Mouse (Mus musculus) right cerebral cortex, postnatal 4 days (tissue): ENCODE data around the gene Sap30l.
A peak's percentile ranks its signal among the peaks of the same experiment; 100 is the strongest.

Experiments used
- DNase-seq: peaks from one replicate; pipeline ENCODE4 v3.0.0-alpha.2; 2022

The Sap30l gene

GRCm38 (mm10) chr11:57800971-57801765, at the start of gene Sap30l:
Gene Sap30l, plus strand, starts transcription at chr11:57801637.
- peak; percentile 95 for DNase-seq

DNA sequence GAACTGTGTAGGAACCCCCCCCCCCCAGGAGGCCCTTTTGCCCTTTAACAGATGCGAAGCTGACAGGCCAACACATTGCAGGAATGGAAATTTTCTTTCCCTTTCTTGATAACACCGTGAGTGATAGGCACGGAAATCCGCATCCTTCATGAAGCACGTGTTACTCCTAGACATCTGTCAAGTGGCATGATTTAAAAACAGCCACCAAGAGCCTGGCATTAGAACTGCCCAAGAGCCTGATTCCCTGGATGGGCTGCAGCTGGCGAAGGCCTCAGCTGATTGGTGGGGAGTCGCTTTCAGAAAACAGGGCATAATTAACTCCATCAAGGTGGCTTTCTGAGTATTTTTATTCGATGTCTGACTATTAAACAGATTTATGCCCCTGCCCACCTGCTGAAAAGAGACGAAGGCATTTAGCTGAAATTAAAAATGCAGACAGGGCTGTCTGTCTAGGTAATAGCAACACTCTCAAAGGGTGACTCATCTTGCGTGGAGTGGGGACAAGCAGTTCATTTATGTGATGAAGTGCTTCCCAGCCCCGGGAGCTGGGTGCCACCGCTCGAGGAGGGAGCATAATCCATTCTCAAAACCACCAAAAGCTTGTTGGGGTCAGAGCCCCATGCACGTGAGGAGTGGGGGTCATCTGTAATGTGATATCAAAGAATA, 47.8 kb upstream of the Sap30l start:
- no peak for DNase-seq

DNA sequence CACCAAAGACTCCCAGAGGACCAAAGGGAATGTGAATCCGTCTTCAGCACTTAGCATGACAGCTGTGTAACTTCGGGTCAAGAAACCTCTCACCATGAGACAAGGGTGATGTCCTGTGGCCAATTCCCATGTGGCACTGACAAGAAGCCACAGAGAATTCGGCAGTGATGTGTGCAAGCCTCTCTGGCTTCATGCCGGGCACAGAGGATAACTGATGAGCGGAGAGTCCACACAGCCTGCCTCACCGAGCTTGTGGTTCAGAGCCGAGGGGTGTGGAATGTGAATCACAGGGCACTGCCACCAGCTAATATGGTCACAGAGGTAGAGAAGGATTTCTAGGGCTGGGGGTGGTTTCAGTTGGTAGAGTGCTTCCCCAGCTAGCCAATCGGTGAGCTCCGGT, 42.8 kb upstream of the Sap30l start:
- DNase-seq = no peak

GRCm38 (mm10) chr11:57760509-57761058, 40.9 kb upstream of the Sap30l start:
- no peak for DNase-seq

DNA sequence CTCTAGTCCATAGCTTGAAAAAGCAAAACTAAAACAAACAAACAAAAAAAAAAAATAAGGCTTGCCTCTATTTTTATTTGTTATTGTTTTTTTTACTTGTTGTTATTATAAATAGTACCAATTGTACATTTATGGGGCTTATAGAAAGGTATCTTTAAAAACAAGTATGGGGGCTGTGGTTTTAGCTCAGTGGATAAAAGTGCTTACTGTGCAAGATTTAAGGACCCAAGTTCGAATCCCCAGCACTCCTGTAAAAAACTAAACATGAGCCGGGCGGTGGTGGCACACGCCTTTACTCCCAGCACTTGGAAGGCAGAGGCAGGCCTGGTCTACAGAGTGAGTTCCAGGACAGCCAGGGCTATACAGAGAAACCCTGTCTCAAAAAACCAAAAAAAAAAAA, 40.1 kb upstream of the Sap30l start:
- no peak for DNase-seq

GRCm38 (mm10) chr11:57764124-57764523, 37.3 kb upstream of the Sap30l start:
- DNase-seq = no peak

GRCm38 (mm10) chr11:57766617-57767016, 34.8 kb upstream of the Sap30l start:
- no peak for DNase-seq

GRCm38 (mm10) chr11:57767171-57767570, 34.3 kb upstream of the Sap30l start:
- DNase-seq = no peak

DNA sequence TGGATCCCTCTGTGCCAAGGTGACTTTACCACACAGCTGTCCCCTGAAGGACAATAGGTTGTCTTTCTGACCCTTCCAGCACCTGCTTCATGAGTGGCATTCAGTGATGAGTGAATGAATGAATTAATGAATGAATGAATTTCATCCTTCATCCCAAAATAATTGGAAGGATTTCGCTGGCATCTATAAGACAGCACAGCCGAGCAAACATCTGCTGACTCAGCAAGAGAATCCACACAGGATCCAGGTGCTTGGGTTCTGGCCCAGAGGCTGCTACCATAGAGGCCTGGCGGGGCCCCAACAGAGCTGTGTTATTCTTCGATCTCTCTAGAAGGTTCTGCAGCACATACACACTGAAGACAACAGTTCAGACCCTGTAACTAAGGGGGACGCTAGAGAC, 30.7 kb upstream of the Sap30l start:
- DNase-seq = no peak

DNA sequence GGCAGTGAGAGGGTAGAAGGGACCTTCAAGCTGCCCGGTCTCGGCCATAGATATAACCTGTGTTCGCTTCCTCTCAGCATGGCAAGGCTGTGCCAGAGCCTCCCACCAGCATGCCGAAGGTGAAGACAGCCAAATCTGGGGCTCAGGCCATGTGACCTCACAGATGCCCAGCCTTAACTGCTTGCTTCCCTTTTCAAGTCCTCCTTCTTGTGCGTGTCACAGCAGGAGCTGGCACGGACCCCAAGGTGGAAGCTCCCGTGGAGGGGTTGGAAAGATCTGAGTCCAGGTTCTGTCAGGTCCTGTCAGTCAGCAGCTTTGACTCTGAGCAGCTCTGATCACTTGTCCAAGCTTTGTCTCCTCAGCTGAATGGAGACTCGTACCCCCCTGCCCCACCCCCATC, 29.8 kb upstream of the Sap30l start:
- DNase-seq = no peak

GRCm38 (mm10) chr11:57773479-57773878, 28.0 kb upstream of the Sap30l start:
- DNase-seq = no peak

GRCm38 (mm10) chr11:57773936-57774335, 27.5 kb upstream of the Sap30l start:
- DNase-seq = no peak

DNA sequence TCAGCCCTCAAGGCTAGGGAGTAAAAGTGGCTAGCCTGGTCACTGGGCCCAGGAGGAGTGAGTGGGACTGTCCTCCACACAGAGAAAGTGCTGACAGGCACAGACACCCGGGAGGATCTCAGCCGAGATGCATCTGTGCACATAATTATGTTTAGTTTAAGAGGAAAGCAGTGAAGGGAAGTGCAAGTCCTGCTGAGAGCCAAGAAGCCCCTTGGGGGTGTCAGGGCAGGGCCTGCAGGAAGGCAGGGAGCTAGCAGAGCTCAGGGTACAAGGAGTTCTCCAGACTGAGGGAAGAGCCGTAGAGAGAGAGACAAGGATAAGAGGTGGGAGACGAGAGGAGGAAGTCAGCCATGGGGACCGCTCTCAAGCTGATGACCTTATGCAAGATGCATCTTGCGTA, 25.6 kb upstream of the Sap30l start:
- no peak for DNase-seq

DNA sequence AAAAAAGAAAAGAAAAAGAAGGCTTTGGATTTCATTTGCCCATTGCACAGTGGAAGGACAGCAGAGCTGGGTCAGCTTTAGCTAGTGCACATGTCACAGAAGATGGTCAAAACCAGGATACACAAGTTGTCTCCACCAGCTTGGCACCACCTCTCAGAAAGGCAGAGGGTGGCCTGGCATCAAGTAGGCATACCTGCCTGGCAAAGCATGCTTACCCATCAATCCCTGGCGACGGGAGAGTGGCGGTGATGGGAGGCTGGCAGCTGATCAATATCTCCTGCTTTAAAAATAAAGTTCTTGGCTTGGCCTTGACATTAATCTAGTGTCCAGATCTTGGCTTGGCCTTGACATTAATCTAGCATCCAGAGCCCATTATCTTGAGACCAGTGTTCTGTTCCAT, 24.9 kb upstream of the Sap30l start:
- DNase-seq = no peak

DNA sequence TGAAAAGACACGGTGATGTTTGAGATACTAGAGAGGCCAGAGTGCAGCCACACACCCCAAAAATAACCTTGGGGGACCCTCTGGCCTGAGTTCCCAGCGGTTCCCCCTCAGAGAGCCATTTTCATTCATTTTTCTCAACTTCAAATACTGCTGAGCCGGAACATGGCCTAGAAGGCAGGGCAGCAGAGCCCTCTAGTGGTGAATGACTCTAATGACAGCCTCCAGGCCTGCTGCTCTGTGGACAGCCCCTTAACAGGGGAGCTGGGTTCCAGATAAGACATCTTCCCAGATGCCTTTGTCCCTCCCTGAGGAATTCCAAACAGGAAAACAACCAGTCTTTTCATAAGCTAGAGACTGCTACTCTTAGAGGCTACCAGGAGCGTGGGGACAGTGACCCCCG, 23.1 kb upstream of the Sap30l start:
- DNase-seq = peak; percentile 25

GRCm38 (mm10) chr11:57779824-57780223, 21.6 kb upstream of the Sap30l start:
- DNase-seq = no peak

DNA sequence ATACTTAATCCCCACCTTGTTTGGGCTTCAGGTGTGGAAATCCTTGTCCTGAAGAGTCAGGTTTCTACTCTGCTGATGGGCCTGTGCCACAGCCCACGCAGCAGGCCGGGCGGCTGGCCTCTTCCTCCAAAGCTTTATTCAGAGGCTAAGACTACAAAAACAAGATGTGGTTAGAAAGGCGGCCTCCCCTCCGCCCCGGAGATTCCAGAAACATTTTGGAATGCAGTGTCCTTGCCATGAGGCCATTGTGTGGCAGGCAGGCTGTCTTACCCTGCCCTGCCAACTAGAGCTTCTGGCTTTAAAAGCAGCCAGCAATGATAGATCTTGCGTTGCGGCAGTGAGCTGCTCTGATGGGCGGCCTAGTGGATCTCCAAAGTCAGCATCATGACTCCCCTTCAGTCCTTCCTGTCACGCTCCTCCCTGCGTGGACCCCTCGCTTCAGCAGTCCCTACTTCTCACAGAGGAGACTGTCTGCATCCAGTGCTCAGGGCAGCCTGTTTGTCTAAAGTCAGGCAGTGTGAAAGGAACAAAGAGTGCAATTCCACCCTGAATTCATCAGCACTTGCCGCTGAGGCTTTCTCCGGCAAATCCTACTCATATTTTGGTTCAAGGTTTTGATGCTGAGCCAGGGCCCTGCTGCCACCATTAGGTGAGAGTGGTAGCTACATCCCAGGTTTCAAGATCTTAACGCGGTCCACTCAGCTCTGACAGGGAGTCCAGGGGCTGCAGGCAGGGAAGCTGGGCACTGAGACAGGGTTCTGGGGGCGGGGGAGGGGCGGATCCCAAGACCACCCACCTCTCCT, 14.6 kb upstream of the Sap30l start:
- DNase-seq = peak; percentile 60

GRCm38 (mm10) chr11:57787913-57788312, 13.5 kb upstream of the Sap30l start:
- DNase-seq = no peak

- no peak for DNase-seq
Measured at GRCm38 (mm10) chr11:57790866-57791535, 10.4 kb upstream of the Sap30l start.

GRCm38 (mm10) chr11:57795086-57795485, 6.4 kb upstream of the Sap30l start:
- DNase-seq = no peak

- DNase-seq = no peak
Measured at GRCm38 (mm10) chr11:57797828-57798227, 3.6 kb upstream of the Sap30l start.

DNA sequence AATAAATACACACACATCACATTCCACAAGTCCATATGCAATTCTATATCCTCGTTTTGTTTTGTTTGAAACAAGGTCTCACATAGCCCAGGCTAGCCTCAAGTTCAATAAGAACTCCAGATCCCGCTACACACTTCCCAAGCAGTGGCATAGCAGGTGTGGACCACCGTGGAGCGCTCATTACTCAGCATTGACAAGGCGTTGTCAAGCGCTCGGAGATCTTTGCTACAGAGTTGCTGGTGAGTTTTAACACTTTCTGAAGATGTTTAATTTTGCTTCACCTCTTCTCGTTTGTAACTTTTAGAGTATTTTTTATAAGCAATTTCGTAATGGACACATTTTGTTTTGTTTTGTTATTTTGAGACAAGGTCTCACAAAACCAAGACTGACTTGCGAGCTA, 2.0 kb upstream of the Sap30l start:
- no peak for DNase-seq
